ENCODE assay signal across 30 mouse cellular contexts in the genomic region with DNA sequence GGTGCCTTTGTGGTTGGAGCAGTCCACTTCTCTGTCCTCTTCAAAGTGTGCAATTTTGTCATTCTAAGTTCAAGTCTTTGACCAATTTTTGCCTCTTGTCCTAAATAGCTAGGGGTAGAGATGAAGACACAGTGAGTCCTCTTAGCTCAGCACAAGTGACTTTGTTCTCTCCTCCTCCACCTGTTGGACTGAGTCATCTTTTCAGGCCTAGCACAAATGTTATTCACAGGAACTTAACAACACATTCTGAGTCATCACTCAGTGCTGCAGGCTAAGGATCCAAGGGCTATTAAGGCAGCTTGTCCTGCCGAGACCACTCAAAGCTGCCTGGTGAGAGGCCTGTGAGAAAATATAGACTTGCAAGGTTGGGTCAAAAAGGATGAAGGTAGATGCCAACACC.
DNase-seq lines count a peak whose midpoint lies in the region; ATAC-seq and TF ChIP-seq lines count a peak whose summit lies in the region.
"Had no signal": no experiment of that assay in that cellular context is flagged by ENCODE, and none has a peak within 500 bp of the region (broad histone marks: within the 10 kb centered on the region; RNA-seq: fewer than 3 reads in every experiment).

No protein-coding gene starts in this region.

- no peaks in the 10 kb centered on the region for H3K4me1 ChIP-seq in olfactory bulb, adult 2 months (ENCODE audit: control insufficient read depth, insufficient read depth, low read length)
- H3K4me1 ChIP-seq: hindbrain, embryonic 13.5 days; liver, embryonic 12.5 days; neural tube, embryonic 13.5 days had no signal

- no peaks in the 10 kb centered on the region for H3K27me3 ChIP-seq in C2C12 (ENCODE audit: control insufficient read depth, insufficient read depth, insufficient read length)
- H3K27me3 ChIP-seq: hindbrain, embryonic 13.5 days; liver, embryonic 12.5 days; neural tube, embryonic 13.5 days had no signal

- WGBS in olfactory bulb, adult 2 months: 26% methylated on average over 1 of the region's 1 CpGs

- H3K79me3 ChIP-seq in C2C12 (ENCODE audit: low read depth): no peaks in the 10 kb centered on the region

- no peaks in the 10 kb centered on the region for H3K36me3 ChIP-seq in C2C12 (ENCODE audit: control insufficient read depth, insufficient read depth)
- H3K36me3 ChIP-seq: hindbrain, embryonic 13.5 days; liver, embryonic 12.5 days; neural tube, embryonic 13.5 days had no signal

- no peak for TF ChIP-seq CTCF in C2C12 (IDR thresholded peaks at IDR 0.05; ENCODE audit: control insufficient read depth, insufficient read depth, insufficient read length)
- TF ChIP-seq CTCF in olfactory bulb, adult 2 months (IDR thresholded peaks at IDR 0.05; ENCODE audit: insufficient read depth, low read depth, low read length): no peak

- no peak overlapping the region for H3K4me3 ChIP-seq in C2C12 (ENCODE audit: insufficient read depth, poor library complexity, severe bottlenecking)
- no peak overlapping the region for H3K4me3 ChIP-seq in olfactory bulb, adult 2 months (ENCODE audit: insufficient read depth, low read depth, low read length)
- H3K4me3 ChIP-seq: erythroblast, embryonic 14.5 days; hindbrain, embryonic 13.5 days; liver, embryonic 12.5 days; neural tube, embryonic 13.5 days had no signal

- no peak for TF ChIP-seq POLR2A in olfactory bulb, adult 2 months (IDR thresholded peaks at IDR 0.05; ENCODE audit: insufficient read depth, low read depth, low read length)

- ATAC-seq in frontal cortex, adult (ENCODE audit: low TSS enrichment): peak; percentile 91
- ATAC-seq: forebrain, postnatal 0 days; intestine, embryonic 16.5 days; liver, embryonic 12.5 days; liver, postnatal 0 days had no signal

- no peak for DNase-seq in frontal cortex, postnatal 14 days (ENCODE audit: low spot score in 2 of 2)
- DNase-seq in left cerebral cortex, postnatal 36 days (ENCODE audit: low spot score in 2 of 2): peak; percentile 8 to 12
- no peak for DNase-seq in left cerebral cortex, postnatal 4 days
- no peak for DNase-seq in gastrocnemius, postnatal 36 days
- DNase-seq in adrenal gland, adult 8-10 months: no peak
- DNase-seq: adrenal gland, postnatal 36 days; B cell, adult 2 months; cerebellum, adult 2 months; cerebellum, postnatal 14 days; forebrain, postnatal 0 days; gastrocnemius, postnatal 14 days; heart, adult 18-20 months; heart, postnatal 36 days; kidney, adult 9 months; kidney, postnatal 10 days; layer of hippocampus, adult 9-11 months; liver, postnatal 0 days; lung, postnatal 36 days; right cerebral cortex, postnatal 25 days; thymus, adult 2 months; thymus, postnatal 4 days had no signal

- no peaks in the 10 kb centered on the region for H3K79me2 ChIP-seq in C2C12 (ENCODE audit: control insufficient read depth, insufficient read depth)

- intact Hi-C loops in left cerebral cortex, postnatal 36 days (cut with DNase I): no loop called here
- intact Hi-C loops in left cerebral cortex, postnatal 4 days (cut with DNase I): no loop called here
- intact Hi-C loops in gastrocnemius, postnatal 36 days (cut with DNase I): no loop called here

- no peak overlapping the region for H3ac ChIP-seq in C2C12 (ENCODE audit: control insufficient read depth, insufficient read length, low read depth)

- 0 out of 2 replicates have a peak overlapping the region, but pooled peaks have one; percentile 4 for H3K27ac ChIP-seq in olfactory bulb, adult 2 months (ENCODE audit: insufficient read depth, low read depth, low read length)
- H3K27ac ChIP-seq: hindbrain, embryonic 13.5 days; liver, embryonic 12.5 days; neural tube, embryonic 13.5 days; stomach, postnatal 0 days had no signal

TF ChIP-seq in C2C12, 6 proteins besides CTCF, POLR2A, EP300 and RAD21:
- TF ChIP-seq MYOD1 (IDR thresholded peaks at IDR 0.05; ENCODE audit: control insufficient read depth, insufficient read length, low read depth) (peak; percentile 98), MAX (IDR thresholded peaks at IDR 0.05) (peak; percentile 27), FOSL1 (IDR thresholded peaks at IDR 0.05; ENCODE audit: insufficient read depth, low read length, poor library complexity, severe bottlenecking) (peak; percentile 62), MYOG (IDR thresholded peaks at IDR 0.05; ENCODE audit: control insufficient read depth, extremely low read depth, insufficient read length) (no peak), USF1 (IDR thresholded peaks at IDR 0.05; ENCODE audit: low read depth) (no peak)

Comparison
In these comparisons a context has a peak if more than half of its experiments do, and no peak if none do; other contexts are left out.
1. DNase-seq: peak in left cerebral cortex, postnatal 36 days (2 of 2); none in frontal cortex, postnatal 14 days (0 of 2), left cerebral cortex, postnatal 4 days (single experiment), gastrocnemius, postnatal 36 days (0 of 2) and adrenal gland, adult 8-10 months (single experiment).